Mouse (Mus musculus): ENCODE data around the gene Gm45208. TPM values are rescaled to one million over a fixed set of nuclear protein-coding genes. Genes with fewer than 3 reads are reported as not detected.

The Gm45208 gene
- total RNA-seq, 2 experiments from 2014 or later: not detected

DNA sequence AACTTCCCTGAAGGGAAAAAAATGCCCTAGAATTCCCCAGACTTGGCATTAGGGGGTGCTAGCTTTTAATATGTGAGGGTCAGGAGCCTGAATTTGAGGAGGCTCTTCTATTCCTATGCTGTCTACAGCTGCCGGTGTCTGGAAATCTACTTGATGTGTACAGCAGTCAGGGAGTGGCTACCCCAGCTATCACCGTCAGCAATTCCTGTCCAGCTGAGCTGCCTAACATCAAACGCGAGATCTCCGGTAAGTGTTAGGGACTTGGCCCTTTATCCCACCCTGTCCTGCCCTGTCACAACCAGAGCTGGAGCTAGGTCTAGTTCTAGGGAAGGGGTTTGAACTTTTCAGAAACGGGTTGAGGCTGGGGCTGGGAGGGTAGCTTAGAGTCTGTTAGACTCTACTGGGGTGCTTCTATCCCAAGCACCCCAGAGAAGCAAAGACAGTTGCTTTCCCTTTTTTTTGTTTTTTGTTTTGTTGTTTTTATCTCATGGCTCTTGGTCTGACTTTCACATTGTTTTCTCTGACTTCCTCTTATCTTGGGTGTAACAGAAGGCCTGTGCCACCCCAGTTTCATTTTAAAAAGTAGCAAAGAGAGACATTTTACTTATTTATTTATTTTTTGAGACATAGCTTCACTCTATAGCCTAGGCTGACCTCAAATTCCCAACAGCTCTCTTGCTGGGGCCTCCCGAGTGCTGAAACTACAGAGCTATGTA is 47.4 kb downstream of the Gm45208 start:
- no peak for DNase-seq (ENCODE audit: low spot score in 2 of 2)

DNA sequence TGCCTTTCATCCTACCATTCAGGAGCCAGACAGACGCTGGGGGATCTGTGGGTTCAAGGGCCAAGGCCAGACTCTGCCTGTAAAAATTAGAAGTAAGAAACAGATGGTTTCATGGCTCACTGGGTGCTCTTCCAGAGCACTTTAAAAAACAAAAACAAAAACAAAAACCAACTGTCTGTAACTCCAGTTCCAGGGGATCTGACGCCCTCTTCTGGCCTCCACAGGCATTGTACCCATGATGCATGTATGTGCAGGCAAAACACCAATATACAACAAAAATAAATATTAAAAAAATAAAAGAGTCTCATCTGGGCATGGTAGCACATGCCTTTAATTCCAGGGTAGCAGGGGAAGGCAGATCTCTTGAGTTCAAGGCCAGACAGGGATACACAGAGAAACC is 50.7 kb downstream of the Gm45208 start:
- DNase-seq (ENCODE audit: low spot score in 2 of 2): no peak

DNA sequence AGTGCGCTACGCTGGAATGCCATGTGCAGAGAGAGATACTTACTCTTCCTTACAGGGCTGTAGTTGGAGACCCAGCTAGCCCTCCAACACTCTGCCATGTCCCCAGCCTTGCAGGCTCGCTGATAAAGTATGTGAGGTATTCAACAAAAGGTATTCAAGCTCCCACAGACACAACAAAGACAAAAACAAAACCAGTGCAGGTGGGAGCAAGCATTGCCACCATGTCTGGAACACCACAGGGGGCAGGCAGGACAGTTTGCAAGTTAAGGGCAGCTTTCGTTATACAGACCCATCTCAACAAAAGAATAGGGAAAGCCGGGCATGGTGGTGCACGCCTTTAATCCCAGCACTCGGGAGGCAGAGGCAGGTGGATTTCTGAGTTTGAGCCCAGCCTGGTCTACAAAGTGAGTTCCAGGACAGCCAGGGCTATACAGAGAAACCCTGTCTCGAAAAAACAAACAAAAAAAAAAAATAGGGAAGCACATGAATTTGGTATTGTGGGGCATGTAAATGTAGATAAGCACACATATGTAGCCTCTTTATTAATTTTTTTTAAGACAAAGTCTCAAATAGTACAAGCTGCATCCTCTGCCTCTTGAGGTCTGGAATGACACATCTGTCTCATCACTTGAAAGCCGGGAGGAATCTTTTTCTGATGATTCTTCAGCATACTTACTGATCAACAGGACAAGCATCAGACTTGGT is 53.6 kb downstream of the Gm45208 start:
- no peak for DNase-seq (ENCODE audit: low spot score in 2 of 2)

DNA sequence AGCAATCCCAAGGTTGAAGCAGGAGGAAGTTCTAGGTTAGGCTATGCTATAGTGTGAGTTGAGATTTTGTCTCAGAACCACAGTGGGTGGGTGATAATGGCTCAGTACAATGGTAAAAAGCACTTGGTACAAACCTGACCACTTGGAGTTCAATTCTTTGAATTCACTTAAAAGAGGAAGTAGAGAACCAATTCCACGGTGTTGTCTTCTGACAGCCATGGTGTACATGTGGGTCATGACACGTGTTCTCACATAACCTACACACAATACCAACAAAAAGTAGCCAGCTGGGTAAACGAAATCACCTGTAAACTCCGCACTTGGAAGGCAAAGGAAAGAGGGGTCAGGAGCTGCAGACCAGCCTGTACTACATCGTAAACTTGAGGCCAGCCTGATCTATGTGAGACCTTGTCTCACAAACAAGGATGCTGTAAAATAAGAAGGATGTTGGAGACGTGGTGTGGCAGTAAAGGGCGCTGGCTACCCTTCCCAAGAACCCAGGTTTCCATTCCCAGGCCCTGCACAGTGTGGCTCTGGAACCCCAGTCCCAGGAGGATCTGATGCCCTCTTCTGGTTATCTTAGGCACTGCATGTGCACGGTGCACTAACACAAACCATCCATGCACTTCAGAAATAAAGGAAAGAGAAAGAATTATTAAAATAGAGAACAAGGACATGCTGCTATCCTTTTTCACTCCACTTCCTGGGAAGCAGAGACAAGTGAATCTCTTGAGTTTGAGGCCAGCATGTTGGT is 54.5 kb downstream of the Gm45208 start:
- DNase-seq (ENCODE audit: low spot score in 2 of 2): peak; percentile 57 to 66

DNA sequence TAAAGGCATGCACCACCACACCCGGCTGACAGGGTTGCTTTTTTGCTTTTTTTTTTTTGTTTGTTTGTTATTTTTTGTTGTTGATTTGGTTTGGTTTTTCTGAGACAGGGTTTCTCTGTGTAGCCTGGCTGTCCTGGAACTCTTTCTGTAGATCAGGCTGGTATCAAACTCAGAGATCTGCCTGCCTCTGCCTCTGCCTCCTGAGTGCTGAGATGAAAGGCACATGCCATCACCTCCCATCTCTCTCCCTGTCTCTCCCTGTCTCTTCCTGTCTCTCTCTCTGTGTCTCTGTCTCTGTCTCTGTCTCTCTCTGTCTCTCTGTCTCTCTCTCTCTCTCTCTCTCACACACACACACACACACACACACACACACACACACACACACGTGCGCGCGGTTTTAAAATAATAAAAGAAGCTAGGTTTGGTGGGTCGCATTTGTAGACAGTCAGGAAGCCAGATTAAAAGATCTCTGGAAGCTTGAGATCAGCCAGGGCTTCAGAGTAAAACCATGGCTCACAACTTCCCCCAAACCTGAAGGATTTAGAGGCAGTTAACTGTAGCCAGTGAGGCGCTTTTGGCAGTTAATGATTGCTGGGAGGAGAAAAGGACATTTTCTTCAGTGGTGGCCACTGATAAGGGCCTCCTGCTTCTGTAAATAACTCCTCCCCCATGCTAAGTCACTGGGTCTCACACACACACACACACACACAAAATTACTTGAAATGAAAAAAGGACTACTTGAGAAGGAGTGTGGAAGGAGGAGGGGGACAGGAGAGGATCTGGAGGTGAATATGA is 56.6 kb downstream of the Gm45208 start:
- no peak for DNase-seq (ENCODE audit: low spot score in 2 of 2)

DNA sequence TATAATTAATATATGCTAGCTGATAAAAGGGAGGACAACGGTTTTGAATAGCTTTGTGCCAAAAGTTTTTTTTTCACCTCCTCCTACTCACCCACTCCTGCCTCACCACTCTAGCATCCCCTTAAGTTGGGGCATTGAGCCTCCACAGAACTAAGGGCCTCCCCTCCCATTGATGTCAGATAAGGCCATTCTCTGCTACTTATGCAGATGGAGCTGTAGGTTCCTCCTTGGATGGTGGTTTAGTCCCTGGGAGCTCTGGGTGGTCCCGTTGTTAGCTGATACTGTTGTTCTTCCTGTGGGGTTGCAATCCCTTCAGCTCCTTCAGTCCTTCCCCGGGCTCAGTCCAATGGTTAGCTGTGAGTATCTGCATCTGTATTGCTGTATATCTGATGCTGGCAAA is 57.2 kb downstream of the Gm45208 start:
- no peak for DNase-seq (ENCODE audit: low spot score in 2 of 2)

Other genes starting within 250 kb of the Gm45208 start
- under 1 TPM; 0.21 to 0.22 TPM for gene Foxp3, start 148.6 kb upstream of the Gm45208 start, total RNA-seq (2021)
- 10 to 100 TPM; 13.1 to 14.1 TPM for gene Ppp1r3f, start 148.0 kb upstream of the Gm45208 start, total RNA-seq (2021)
- gene Ccdc22, start 116.7 kb upstream of the Gm45208 start, total RNA-seq (2021): 10 to 100 TPM; 21.3 to 23.4 TPM
- gene Cacna1f, start 115.2 kb upstream of the Gm45208 start, total RNA-seq (2021): not detected
- gene Syp, start 83.8 kb upstream of the Gm45208 start, total RNA-seq (2021): 1,000 to 10,000 TPM; 1,418 to 1,453 TPM
- 1 to 10 TPM; 2.0 TPM for gene Prickle3, start 65.0 kb upstream of the Gm45208 start, total RNA-seq (2021)
- 10 to 100 TPM; 14.9 to 19.3 TPM for gene Plp2, start 50.9 kb upstream of the Gm45208 start, total RNA-seq (2021)
- under 1 TPM in 1 of 2 experiments, not detected in 1; 0.42 TPM for gene Magix, start 41.0 kb upstream of the Gm45208 start, total RNA-seq (2021)
- gene Gpkow, start 25.1 kb upstream of the Gm45208 start, total RNA-seq (2021): 10 to 100 TPM; 35.5 to 38.4 TPM
- gene Wdr45, start 7.9 kb upstream of the Gm45208 start, total RNA-seq (2021): 10 to 100 TPM; 34.3 to 41.8 TPM
- 10 to 100 TPM; 85.0 to 98.9 TPM for gene Praf2, start 6.2 kb downstream of the Gm45208 start, total RNA-seq (2021)
- gene Ccdc120, start 28.7 kb downstream of the Gm45208 start, total RNA-seq (2021): 10 to 100 TPM; 23.0 to 24.5 TPM
- 10 to 100 TPM; 28.8 to 38.6 TPM for gene Tfe3, start 40.3 kb downstream of the Gm45208 start, total RNA-seq (2021)
- 10 to 100 TPM; 86.1 to 93.0 TPM for gene Gripap1, start 67.5 kb downstream of the Gm45208 start, total RNA-seq (2021)
- gene Kcnd1, start 100.0 kb downstream of the Gm45208 start, total RNA-seq (2021): 10 to 100 TPM; 11.8 to 12.0 TPM
- 10 to 100 TPM; 67.3 to 67.8 TPM for gene Otud5, start 119.1 kb downstream of the Gm45208 start, total RNA-seq (2021)
- 10 to 100 TPM; 39.1 to 39.9 TPM for gene Pim2, start 156.0 kb downstream of the Gm45208 start, total RNA-seq (2021)
- gene Slc35a2, start 161.8 kb downstream of the Gm45208 start, total RNA-seq (2021): 10 to 100 TPM; 46.7 to 47.4 TPM
- 10 to 100 TPM; 79.4 to 87.7 TPM for gene Pqbp1, start 177.0 kb downstream of the Gm45208 start, total RNA-seq (2021)
- gene Timm17b, start 177.1 kb downstream of the Gm45208 start, total RNA-seq (2021): 10 to 100 TPM; 31.8 to 33.2 TPM
- gene Gm10491, start 185.6 kb downstream of the Gm45208 start, total RNA-seq (2021): not detected
- not detected for gene Gm10490, start 187.3 kb downstream of the Gm45208 start, total RNA-seq (2021)
- gene Pcsk1n, start 197.6 kb downstream of the Gm45208 start, total RNA-seq (2021): 100 to 1,000 TPM; 307 to 355 TPM
- gene Eras, start 206.4 kb downstream of the Gm45208 start, total RNA-seq (2021): not detected
- 10 to 100 TPM; 59.2 to 60.6 TPM for gene Hdac6, start 225.6 kb downstream of the Gm45208 start, total RNA-seq (2021)

Data from layer of hippocampus, postnatal 10 days (tissue).